Mouse (Mus musculus) Patski (cell line): ENCODE results near the gene Gnao1. TPM values are rescaled to one million over a fixed set of nuclear protein-coding genes. Genes with fewer than 3 reads are reported as not detected.

ENCODE experiments used
- ATAC-seq: fragments of 100-300 bp; one replicate; pipeline ENCODE4 v1.8.0; 2021
- CTCF ChIA-PET: fragments of 350-600 bp; sonication (Branson Sonifier 250); formaldehyde crosslinking; loops from one replicate; lab custom pipeline; 2022; ENCODE audit warnings: inconsistent platforms; lab: Charles Lee
- POLR2A ChIA-PET: fragments of 350-600 bp; sonication (Branson Sonifier 250); formaldehyde crosslinking; loops from one replicate; lab custom pipeline; 2022; ENCODE audit warnings: antibody characterized with exemption, inconsistent platforms; lab: Charles Lee
- DNase-seq: peaks from one replicate; pipeline ENCODE4 v3.0.0-alpha.2; 2011; ENCODE audit warnings: low read depth, low spot score
- H3K27me3 ChIP-seq: fragments of 371-371 bp; one replicate; pipeline ENCODE4 v1.5.1; 2021
- CTCF ChIP-seq: fragments of 100-300 bp; IDR thresholded peaks from one replicate; pipeline ENCODE4 v1.5.1; 2021
- in situ Hi-C: fragments of 300-500 bp; cut with MboI; formaldehyde crosslinking; loops from 3 replicates; pipeline ENCODE4 v1.11.1; 2018; ENCODE audit warnings: low pct_unique_long_range_greater_than_20kb, mixed read lengths
- polyA plus RNA-seq: library from polyadenylated mRNA; unstranded; gene quantifications from one replicate; pipeline ENCODE4 v1.2.3, GENCODE M21; 2021

Gnao1 gene
- polyA plus RNA-seq, 1 experiment from 2014 or later = 2.3 TPM

- ChIA-PET CTCF (no interaction called here), POLR2A (no interaction called here)
- in situ Hi-C loops = no loop called here
- ATAC-seq = peak; percentile 46
- TF ChIP-seq CTCF = no peak
- H3K27me3 ChIP-seq = peaks cover 7% of the 10 kb centered on the region
- no peak for DNase-seq
These were observed 61.5 kb downstream of the Gnao1 start for GRCm38 (mm10) chr8:93871275-93871674.

DNA sequence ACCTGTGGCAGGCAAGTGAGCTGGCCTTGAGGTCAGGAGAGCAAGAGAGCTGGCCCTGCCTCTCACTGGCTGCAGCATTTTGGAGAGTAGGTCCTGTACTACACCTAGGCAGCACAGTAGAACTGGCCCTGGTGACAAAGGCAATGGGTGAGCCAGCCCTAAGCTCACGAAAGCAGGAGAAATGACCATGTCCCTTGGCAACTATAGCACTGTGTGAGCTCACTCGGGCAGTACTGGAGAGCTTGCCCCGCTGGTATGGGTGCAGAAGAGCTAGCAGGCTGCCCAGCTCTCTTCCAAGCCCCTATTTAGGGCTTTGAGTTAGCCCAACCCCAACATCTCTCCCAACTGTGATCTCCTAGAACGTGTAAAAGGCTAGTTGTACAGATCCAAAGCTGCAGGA is 68.6 kb downstream of the Gnao1 start:
- TF ChIP-seq CTCF = no peak
- DNase-seq (no peak), ATAC-seq (no peak)
- in situ Hi-C loops = no loop called here
- POLR2A ChIA-PET = no interaction called here
- H3K27me3 ChIP-seq = no peaks in the 10 kb centered on the region
- CTCF ChIA-PET = no interaction called here

DNA sequence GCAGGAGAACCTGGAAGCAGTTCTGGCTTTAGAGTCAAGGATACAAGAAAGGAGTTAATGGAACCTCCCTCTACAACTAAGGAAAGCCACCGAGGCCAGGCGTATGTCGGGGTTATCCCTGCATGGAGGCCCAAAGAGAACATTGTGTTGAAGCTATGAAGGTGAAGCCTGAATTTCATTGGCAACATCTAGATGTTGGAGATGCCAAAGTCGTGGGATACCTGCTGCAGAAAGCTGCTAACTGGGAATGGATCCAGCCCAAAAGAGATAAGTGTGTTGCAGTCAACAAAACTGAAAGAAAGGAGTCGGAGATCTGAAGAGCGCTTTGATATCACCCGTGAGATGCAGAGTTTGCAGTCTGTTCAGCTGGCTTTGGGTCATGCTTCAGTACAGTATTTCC is 70.2 kb downstream of the Gnao1 start:
- CTCF ChIA-PET = no interaction called here
- no peak for ATAC-seq

GRCm38 (mm10) chr8:93881381-93881780 is 71.6 kb downstream of the Gnao1 start:
- in situ Hi-C loops = no loop called here
- no peaks in the 10 kb centered on the region for H3K27me3 ChIP-seq
- ATAC-seq (no peak), DNase-seq (no peak)
- ChIA-PET CTCF (no interaction called here), POLR2A (no interaction called here)
- no peak for TF ChIP-seq CTCF

More for the DNA sequence above, 70.2 kb downstream of the Gnao1 start:
- POLR2A ChIA-PET = no interaction called here
- TF ChIP-seq CTCF = no peak
- in situ Hi-C loops = no loop called here
- H3K27me3 ChIP-seq = no peaks in the 10 kb centered on the region
- DNase-seq = no peak

GRCm38 (mm10) chr8:93883241-93883640 is 73.5 kb downstream of the Gnao1 start:
- H3K27me3 ChIP-seq = no peaks in the 10 kb centered on the region
- CTCF ChIA-PET = no interaction called here
- TF ChIP-seq CTCF = no peak
- ATAC-seq = no peak
- in situ Hi-C loops = no loop called here
- POLR2A ChIA-PET = no interaction called here
- DNase-seq = no peak

DNA sequence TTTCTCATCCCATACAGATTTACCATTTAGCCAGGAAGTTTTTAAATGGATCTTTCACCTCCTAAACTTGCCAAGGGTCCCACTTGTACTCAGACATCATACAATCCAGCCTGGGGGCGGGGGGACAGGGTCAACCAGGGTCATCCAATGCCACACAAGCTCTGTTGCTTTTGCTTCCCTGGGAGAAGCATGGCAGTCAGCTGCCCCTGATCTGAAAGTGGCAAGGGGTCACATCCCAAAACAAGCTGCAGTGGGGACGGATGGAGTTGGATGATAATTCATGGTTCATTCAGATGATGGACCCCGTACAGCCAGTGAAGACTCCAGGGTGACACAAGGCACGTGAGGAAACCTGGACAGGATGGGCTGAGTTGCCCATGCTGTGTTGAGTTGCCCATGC is 74.0 kb downstream of the Gnao1 start:
- TF ChIP-seq CTCF = no peak
- CTCF ChIA-PET = no interaction called here
- ATAC-seq (no peak), DNase-seq (no peak)
- in situ Hi-C loops = no loop called here
- no peaks in the 10 kb centered on the region for H3K27me3 ChIP-seq
- POLR2A ChIA-PET = no interaction called here

DNA sequence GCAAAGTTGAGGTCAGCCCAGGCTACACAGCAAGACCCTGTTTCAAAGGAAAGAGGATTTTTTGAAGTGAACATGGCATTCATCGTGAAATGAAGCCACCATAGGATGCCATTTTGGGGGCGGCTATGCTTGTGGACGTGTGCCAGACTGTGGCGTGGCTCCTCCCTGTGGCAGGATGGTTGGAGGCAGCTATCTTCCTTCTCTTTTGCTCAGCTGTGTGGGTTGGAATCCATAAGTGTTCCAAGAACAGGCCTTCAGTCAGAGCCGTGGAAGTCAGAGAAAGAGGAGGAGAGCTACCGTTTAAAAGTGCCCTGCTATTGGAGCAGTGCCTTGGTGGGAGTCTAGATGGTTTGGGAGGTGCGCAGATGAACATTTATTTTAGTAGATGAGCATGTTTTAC is 74.5 kb downstream of the Gnao1 start:
- ChIA-PET POLR2A (no interaction called here), CTCF (no interaction called here)
- no peak for TF ChIP-seq CTCF
- no peak for ATAC-seq
- no peaks in the 10 kb centered on the region for H3K27me3 ChIP-seq
- no peak for DNase-seq
- in situ Hi-C loops = no loop called here

- in situ Hi-C loops = no loop called here
- POLR2A ChIA-PET = no interaction called here
These were observed 76.4 kb downstream of the Gnao1 start for GRCm38 (mm10) chr8:93886181-93886580.

GRCm38 (mm10) chr8:93888150-93888676 is 78.4 kb downstream of the Gnao1 start:
- H3K27me3 ChIP-seq = no peaks in the 10 kb centered on the region
- no peak for TF ChIP-seq CTCF
- in situ Hi-C loops = no loop called here
- POLR2A ChIA-PET = no interaction called here
- ATAC-seq (no peak), DNase-seq (no peak)
- CTCF ChIA-PET = no interaction called here

More at GRCm38 (mm10) chr8:93886181-93886580, 76.4 kb downstream of the Gnao1 start:
- CTCF ChIA-PET = no interaction called here
- ATAC-seq (no peak), DNase-seq (no peak)
- H3K27me3 ChIP-seq = no peaks in the 10 kb centered on the region
- no peak for TF ChIP-seq CTCF

DNA sequence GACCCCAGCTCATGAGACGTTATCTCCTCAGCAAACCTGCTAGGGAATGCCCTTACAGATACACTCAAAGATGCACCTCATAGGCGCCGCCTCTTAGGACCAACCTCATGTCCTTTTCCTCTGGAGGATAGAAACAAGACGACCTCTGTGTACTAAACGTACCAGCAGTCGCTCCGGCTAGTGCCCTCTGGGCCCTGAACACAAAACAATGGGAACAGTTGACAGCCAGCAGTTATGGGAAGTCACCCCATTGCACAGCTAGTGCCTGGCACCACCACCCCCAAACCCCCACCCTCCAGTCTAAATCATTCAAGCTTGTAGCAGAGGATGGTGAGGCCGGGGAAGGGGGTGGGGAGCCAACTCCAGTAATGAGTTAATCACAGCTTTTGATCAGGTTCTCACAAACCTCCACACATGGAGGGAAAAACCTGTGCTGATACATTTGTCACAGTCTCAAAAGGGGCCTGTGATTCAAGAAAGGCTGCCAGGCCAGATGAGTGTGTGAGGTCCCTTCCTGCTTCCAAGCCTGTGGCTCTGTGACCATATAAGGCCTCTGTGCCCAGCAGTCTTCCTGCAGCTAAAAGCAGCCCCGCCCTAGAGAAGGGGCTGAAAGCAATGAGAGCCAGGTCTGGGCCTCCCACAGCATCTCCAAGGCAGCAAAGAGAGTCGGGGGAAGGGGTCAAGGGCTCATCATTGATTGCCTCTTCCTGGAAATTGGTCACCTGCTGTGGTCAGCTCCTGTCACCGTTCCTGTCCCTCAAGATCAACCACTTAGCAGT is 79.1 kb downstream of the Gnao1 start:
- TF ChIP-seq CTCF = no peak
- peak; percentile 56 for ATAC-seq
- POLR2A ChIA-PET = no interaction called here
- DNase-seq = no peak
- no peaks in the 10 kb centered on the region for H3K27me3 ChIP-seq
- in situ Hi-C loops = no loop called here
- CTCF ChIA-PET = no interaction called here

- in situ Hi-C loops = no loop called here
- ATAC-seq (no peak), DNase-seq (no peak)
- ChIA-PET CTCF (no interaction called here), POLR2A (no interaction called here)
- TF ChIP-seq CTCF = no peak
- H3K27me3 ChIP-seq = no peaks in the 10 kb centered on the region
These were observed 83.8 kb downstream of the Gnao1 start for GRCm38 (mm10) chr8:93893556-93893955.
